Mouse (Mus musculus) left cerebral cortex, postnatal 36 days (tissue): ENCODE measurements around the gene Noct. TPM values are rescaled to one million over a fixed set of nuclear protein-coding genes. Genes with fewer than 3 reads are reported as not detected.
A peak's percentile ranks its signal among the peaks of the same experiment; 100 is the strongest.

Source experiments
- DNase-seq, 2 experiments: peaks; one replicate each; pipeline ENCODE4 v3.0.0; 2021 to 2022; ENCODE audit warnings: low spot score in 2 of 2, mixed read lengths in 1 of 2
- intact Hi-C: fragments of 180-260 bp; cut with DNase I; formaldehyde crosslinking; loops from one replicate; pipeline ENCODE4 v1.15.1; 2025
- total RNA-seq, 2 experiments: library from RNA; stranded (reverse); gene quantifications; 2 replicates each; pipeline ENCODE4 v1.2.3; 2021

Gene Noct
- total RNA-seq, 2 experiments from 2014 or later, result 49.8 to 54.2 TPM

DNA sequence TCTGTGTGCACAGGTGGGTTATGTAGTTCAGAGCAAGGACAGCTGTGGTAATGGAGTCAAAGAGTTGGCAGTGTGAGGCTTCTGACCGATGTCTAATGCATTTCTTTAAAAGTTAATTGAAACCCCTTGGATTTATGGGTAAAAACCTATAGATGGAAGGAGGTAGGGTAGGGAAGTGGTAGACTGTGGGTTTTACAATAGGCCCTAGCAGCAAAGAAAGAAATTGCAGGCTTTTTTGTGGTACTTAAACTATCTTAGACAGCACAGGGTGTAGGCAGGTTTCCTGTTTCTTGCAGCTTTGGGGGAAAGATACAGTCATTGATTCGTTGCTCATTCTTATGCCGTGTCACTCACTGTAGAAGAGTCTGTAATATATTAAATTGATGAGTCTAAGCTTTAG lies 2.4 kb downstream of the Noct start:
- intact Hi-C loops, result loop anchor here (5.0 kb wide), 1 partner anchor 51 kb away; no protein-coding TSS in a partner anchor
- no peak for DNase-seq

DNA sequence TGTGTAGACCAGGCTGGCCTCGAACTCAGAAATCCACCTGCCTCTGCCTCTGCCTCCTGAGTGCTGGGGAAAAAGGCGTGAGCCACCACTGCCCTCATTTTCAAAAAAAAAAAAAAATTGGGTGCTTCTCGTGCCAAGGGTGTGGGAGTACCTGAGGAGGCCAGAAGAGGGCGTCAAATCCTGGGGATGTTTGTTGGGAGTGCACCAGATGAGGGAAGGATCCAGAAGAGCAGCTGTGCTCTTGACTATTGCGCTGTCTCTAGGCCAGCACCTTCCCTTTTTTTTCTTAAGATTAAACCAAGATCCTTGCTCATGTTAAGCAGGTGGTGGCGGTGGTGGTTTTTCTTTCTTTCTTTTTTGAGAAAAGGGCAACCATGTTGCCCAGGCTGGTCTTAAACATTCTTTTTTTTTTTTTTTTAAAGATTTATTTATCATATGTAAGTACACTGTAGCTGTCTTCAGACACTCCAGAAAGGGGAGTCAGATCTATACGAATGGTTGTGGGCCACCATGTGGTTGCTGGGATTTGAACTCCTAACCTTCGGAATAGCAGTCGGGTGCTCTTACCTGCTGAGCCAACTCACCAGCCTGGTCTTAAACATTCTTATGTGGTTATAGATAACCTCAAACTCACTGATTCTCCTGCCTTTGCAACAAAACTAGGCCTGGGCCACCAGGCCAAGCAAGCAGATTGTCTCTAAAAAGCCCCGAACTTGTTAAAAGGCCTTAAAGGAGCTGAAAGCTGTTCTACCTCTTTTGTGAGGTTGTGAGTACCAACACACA lies 4.0 kb downstream of the Noct start:
- no peak for DNase-seq
- intact Hi-C loops, result loop anchor here (5.0 kb wide), 1 partner anchor 49 kb away; no protein-coding TSS in a partner anchor

DNA sequence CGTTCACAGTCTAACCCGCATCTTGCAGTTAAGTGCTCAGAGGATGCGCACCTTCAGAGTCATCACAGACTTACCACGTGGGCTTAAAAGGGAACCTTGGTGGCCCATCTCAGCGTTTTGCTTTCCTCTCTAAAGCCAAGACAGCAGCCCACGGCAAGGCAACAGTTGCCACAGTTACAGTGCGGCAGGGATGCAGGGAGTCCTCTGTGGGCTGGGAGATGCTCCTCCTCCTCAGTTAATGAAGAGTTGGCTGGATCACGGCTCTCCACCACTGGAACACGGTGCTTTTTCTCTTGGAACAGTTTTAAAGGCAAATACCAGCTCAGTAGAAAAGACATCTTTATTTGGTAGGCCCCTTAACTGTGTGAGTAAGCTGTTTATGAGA lies 4.6 kb downstream of the Noct start:
- peak; percentile 52 to 55 for DNase-seq
- intact Hi-C loops, result loop anchor here (5.0 kb wide), 1 partner anchor 48 kb away; no protein-coding TSS in a partner anchor

DNA sequence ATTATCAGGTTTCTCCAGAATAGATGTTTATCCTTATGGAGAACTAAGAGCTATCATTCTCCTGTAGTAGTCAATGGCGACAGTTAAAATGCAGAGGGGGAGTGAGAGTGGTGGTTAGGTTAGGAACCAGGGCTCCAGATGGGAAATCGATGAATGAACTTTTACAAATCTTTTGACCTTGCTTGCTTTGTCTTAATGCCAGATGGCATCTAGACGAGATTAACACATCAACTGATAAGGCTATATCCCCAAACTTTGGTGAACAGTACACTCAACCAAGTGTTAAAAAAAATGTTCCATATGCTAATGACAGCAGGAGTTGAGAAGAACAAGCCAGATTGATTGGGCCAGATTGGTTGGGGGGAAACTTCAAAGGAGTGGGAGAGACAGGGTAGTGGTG lies 5.0 kb downstream of the Noct start:
- intact Hi-C loops, result loop anchor here (5.0 kb wide), 1 partner anchor 48 kb away; no protein-coding TSS in a partner anchor
- DNase-seq, result no peak

DNA sequence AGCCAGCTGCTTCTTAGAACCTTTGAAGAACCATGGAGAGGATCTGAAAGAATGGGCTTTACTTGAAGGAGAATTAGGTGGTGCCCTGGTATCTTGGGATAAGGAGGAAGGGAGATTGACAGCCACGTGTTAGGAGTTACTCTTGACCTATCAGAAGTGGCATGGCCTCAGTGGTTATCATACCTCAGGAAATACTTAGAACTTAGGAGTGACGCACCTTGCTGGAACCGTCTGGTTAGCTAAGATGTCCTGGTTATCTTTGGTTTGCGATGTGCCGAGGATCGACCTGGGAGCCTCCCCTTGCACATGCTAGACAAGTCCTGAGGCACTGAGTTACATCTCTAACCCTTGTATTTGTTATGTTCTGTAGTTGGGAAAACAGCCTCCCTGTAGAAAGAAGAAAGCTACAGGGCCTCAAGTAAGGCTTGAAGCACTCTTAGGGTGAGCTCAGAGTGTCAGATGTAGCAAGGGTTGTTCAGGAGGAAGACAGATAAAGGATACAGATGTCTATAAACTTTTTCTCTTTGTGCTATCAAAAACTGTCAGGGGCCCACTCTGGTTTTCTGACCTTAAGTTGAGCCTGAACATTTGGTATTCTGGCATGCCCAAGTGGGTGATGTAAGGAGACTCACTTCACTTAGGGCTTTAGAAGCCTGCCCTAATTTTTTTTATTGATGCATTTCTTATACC lies 6.0 kb downstream of the Noct start:
- intact Hi-C loops, result loop anchor here (5.0 kb wide), 1 partner anchor 137 kb away; no protein-coding TSS in a partner anchor
- DNase-seq, result no peak

DNA sequence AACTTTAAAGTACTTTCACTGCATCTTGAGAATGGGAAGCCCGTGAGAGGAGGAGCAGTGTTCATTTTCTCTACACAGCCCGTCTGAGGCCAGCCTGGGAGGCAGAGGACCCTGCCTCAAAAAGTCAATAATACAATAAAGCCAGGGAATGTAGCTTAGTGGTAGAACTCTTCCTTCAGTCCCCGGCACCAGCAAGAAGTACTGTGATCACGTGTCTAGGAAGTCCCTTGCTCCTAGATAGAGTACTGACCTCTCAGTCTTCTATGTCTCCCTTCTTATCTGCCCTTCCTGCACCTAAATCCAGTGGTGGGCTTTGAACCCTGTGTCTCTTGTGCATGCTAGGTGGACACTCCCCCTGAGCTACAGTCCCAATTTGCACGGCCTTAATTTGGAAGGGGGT lies 6.6 kb downstream of the Noct start:
- no peak for DNase-seq
- intact Hi-C loops, result loop anchor here (5.0 kb wide), 1 partner anchor 136 kb away; no protein-coding TSS in a partner anchor

DNA sequence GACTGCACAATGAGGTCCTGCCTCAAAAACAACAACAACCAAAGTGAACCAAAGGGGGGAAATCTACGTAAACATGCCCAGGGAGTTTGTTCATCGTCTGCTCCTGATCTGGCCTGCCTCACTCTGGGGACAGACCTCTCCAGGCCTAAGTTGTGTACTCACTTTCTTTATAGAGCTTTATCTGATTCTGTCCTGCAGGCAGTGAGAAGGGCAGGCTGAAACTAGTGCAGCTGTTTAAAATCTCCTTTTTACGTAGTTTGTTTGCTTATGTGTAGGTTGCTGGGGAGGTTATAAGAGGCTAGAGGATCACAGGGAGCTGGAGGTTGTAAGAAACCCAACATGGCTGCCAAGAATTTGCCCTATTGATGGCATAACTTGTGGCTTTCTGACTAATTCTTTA lies 7.3 kb downstream of the Noct start:
- intact Hi-C loops, result loop anchor here (5.0 kb wide), 1 partner anchor 136 kb away; no protein-coding TSS in a partner anchor
- no peak for DNase-seq

DNA sequence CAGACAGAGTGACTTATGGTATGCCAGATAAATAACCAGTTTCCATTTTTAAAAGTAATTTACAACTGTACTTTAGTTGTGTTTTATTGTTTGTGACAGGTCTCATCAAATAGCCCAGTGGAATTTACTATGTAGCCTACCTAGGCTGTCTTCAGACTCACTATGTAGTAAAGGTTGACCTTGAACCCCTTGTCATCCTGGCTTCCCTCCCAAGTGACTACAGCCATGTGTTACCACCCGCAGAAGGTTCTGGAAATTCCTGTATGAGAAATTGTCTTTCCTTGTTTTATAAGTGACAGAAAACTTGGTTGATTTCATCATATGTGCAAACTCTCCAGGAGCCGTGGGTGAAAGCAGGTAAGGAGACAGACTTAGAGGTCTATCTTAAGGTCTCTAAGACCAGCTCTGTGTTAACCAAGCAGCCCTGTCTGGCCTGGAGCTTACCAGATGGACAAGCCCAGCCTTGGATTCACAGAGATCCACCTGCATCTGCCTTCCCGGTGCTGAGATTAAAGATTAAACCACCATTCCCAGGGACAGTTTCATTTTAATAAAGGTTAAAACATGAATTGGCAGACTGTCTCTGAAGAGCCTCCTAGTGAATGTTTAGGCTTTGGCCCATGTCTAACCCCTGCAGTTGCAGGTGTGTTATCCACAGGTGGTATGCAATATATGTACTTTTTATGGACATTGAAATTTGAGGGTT lies 8.1 kb downstream of the Noct start:
- intact Hi-C loops, result loop anchor here (5.0 kb wide), 1 partner anchor 135 kb away; no protein-coding TSS in a partner anchor

DNA sequence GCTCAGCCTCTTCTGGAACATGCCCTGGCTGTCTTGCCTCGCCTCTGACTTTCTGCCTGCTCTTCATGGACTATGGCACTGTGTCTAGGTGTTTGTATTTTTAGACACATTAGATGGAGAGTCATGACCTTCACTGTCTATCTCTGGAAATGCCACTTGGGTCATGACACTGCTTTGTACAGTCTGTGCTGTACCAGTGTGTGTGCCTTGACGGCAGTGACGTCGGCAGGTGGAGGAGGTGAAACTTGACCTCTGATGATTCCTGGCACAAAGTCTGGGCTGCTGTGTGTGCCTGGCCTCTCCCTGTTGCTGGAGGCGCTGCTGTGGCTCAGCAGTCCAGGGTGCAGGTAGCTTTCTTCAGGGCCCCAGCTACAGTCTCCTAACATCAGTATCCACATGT lies 9.2 kb downstream of the Noct start:
- DNase-seq, result no peak
- intact Hi-C loops, result loop anchor here (5.0 kb wide), 1 partner anchor 134 kb away; no protein-coding TSS in a partner anchor

More for the DNA sequence above, 8.1 kb downstream of the Noct start:
- DNase-seq, result no peak

DNA sequence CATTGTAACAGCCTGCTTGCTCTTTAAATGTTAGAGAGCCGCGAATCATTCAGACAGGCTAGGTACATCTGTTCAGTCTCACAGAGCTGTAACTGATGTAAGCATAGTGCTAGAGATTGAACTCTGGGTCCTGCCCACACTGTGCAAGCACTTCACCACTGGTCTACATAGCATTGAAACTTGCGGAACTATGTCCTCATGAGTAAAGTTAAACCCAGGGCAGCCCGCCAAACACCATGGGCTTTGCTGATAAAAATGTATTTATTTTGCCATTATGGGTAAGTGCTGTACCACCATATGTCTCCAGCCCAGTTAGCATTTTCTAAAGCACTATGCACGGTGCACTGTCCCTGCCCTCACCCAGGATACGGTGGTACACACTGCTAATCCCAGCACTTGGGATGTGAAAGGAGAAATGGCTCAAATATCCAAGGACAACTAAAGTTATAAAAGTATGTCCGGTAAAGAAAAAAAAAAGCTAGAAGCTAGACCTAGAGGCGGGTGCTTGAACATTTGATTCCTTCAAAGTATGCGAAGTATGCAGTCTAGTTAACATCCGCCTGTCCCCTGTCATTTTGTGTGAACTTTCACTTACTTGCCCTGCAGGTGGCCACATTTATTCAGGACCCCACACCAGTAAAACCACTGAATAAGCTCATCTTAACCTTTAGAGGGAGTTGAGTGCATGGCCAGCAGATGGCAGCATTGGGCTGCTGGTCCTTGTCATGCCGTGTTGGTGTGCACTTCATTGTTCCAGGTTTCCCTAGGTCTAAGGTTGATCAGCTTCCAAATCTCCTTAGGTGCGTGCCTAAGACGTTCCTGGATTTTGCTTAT lies 9.9 kb downstream of the Noct start:
- peak; percentile 68 to 69 for DNase-seq
- intact Hi-C loops, result loop anchor here (5.0 kb wide), 1 partner anchor 133 kb away; no protein-coding TSS in a partner anchor

DNA sequence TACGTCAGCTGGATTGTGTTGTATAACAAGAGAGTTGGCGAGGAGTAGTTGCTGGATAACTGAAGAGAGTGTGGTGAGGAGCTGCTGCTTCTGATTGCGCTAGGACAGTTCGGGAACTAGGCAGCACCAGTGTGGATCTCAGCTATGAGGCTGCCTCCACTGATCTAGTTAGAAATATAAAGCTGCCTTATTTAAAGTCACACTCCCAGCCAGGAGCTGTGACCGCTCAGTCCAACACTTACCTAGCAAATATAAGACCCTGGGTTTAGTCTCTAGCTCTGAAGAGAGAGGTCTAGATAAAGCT lies 10.5 kb downstream of the Noct start:
- DNase-seq, result no peak
- intact Hi-C loops, result loop anchor here (5.0 kb wide), 1 partner anchor 133 kb away; no protein-coding TSS in a partner anchor

DNA sequence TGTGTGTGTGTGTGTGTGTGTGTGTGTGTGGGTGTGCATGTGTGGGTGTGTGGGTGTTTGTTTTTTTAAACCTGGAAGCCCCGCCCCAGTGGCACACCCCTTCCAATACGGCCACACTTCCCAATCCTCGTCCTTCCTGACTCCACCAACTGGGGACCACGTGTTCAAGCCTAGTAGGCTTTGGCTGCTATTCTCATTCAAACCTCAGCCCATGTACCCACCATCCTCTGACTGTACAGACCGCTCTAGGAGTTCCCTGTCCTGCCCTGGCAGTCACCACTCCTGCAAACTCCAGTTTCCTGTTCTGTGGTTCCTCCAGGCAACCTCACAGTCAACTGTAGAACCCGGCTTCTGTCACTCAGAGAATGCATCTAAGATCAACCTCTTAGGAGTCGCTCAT lies 14.3 kb downstream of the Noct start:
- intact Hi-C loops, result no loop called here
- no peak for DNase-seq

DNA sequence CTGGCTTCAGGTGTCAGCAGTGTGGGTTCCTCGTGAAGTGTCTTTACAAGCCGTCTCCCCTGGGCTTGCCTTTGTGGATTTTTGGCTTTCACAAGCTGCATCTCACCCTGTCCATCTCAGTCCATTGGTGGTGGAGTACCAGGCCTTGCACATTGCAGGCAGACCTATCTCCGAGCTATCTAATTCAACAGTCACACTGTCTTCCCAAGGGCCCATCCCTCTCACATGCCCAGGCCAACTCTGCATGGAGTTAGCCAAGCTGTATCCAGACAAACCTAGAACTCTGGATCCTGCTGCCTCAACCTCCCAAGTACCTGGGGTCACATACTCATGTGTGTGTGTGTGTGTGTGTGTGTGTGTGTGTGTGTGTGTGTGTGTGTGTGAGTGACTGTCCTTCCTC lies 15.3 kb downstream of the Noct start:
- intact Hi-C loops, result no loop called here
- DNase-seq, result no peak

DNA sequence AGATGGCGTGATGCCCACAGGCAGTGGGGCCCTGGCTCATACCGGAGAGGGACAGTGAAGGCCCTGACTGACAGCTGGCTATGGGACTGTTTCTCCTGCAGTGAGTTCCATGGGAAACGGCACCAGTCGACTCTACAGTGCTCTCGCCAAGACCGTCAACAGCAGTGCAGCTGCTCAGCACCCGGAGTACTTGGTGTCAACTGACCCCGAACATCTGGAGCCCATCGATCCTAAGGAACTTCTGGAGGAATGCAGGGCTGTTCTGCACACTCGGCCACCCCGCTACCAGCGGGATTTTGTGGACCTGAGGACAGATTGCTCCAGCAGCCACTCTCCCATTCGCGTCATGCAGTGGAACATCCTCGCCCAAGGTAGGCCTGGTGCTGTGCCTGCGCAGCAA lies 23.5 kb downstream of the Noct start:
- intact Hi-C loops, result no loop called here
- no peak for DNase-seq

DNA sequence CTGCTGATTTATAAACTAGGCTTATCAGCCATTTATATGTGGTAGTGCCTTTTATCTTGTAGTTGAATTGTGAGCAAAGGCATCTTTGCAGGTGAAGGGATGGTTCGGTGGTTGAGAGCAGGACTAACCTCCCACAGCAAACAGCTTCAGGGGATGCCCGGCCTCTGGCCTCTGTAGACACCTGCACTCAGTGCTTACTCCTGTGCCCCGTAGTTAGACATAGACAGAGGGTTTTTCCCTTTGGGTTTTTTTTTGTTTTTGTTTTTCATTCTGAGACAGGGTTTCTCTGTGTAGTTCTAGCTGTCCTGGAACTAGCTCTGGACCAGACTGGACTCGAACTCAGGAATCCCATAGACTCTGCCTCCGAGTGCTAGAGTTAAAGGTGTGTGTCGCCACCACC lies 24.4 kb downstream of the Noct start:
- no peak for DNase-seq
- intact Hi-C loops, result no loop called here

DNA sequence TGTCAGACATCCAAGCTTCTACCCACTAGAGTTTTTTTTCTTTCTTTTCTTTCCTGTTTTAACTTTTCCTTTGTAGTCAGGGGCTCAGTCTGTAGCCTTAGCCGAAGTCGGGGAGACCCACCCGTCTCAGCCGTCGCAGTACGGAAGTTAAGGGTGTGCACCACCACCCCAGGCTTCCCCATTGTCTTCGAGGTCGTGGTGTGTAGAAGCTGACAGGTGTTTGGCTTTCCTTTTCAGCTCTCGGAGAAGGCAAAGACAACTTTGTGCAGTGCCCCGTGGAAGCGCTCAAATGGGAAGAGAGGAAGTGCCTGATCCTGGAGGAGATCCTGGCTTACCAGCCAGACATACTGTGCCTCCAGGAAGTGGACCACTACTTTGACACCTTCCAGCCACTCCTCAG lies 25.2 kb downstream of the Noct start:
- intact Hi-C loops, result no loop called here
- no peak for DNase-seq

DNA sequence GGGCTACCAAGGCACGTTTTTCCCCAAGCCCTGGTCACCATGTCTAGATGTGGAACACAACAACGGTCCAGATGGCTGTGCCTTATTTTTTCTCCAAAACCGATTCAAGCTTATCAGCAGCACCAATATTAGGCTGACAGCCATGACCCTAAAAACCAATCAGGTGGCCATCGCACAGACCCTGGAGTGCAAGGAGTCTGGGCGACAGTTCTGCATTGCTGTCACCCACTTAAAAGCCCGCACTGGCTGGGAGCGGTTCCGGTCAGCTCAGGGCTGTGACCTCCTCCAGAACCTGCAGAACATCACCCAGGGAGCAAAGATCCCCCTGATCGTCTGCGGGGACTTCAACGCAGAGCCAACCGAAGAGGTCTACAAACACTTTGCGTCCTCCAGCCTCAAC lies 25.6 kb downstream of the Noct start:
- DNase-seq, result no peak
- intact Hi-C loops, result no loop called here

DNA sequence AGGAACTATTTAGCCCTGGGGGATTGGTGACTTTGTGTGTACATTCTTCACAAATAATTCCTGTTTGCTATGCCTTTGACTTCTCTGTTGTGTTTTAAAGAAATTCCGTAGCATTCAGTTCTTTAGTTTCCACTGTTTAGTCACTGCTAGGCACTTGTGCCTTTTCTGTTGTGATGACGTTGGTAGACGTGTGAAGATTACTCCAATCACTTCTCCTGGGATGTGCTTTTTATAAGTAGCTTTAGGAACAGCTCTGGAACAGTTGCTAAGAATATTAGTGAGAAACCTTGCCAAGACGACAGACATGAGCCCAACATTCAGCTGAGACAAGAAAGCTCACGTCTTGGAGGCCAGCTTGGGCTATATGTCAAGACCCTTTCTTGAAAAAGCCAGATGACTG lies 26.8 kb downstream of the Noct start:
- DNase-seq, result no peak
- intact Hi-C loops, result no loop called here

DNA sequence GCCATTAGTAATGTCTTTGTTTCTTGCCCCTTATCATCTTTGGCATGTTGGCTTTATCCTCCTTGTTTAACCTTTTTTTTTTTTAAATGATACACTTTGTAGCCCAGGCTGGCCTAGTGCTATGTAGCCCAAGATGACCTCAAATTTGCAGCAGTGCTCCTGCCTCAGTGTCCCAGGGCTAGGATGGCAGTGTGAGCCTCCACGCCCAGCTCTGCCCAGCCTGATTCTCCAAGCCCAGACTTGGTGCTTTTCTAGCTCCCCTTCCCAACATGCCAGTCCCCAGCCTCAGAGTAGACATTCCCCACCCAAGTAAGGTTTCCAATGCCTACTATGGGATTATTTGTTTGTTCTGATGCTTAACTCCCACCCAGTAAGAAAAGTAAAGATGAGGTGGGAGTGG lies 28.0 kb downstream of the Noct start:
- no peak for DNase-seq
- intact Hi-C loops, result no loop called here
